Mouse (Mus musculus) hindbrain, embryonic 12.5 days (tissue): ENCODE data around the gene Alg1. TPM values are rescaled to one million over a fixed set of nuclear protein-coding genes. Genes with fewer than 3 reads are reported as not detected.

Experiments used
- ATAC-seq: fragments of 200-750 bp; cut with Nextera tagmentation; 2 replicates; pipeline ENCODE4 v1.8.0; 2017; ENCODE audit warnings: moderate TSS enrichment; ENCODE audit not compliant: low FRiP score
- H3K27ac ChIP-seq: fragments of 300-500 bp; sonication (generic); 2 replicates; pipeline ENCODE4 v1.5.1; 2016; ENCODE audit warnings: mild to moderate bottlenecking
- H3K27me3 ChIP-seq: fragments of 300-500 bp; sonication (generic); 2 replicates; pipeline ENCODE4 v1.6.1; 2016; ENCODE audit warnings: mild to moderate bottlenecking
- H3K36me3 ChIP-seq: fragments of 300-500 bp; sonication (generic); 2 replicates; pipeline ENCODE4 v1.6.1; 2016; ENCODE audit warnings: mild to moderate bottlenecking
- H3K4me1 ChIP-seq: fragments of 300-500 bp; sonication (generic); 2 replicates; pipeline ENCODE4 v1.6.1; 2016
- H3K4me2 ChIP-seq: fragments of 300-500 bp; sonication (generic); replicated peaks from 2 replicates; pipeline ENCODE4 v1.6.1; 2016; ENCODE audit warnings: mild to moderate bottlenecking
- H3K4me3 ChIP-seq: fragments of 300-500 bp; sonication (generic); 2 replicates; pipeline ENCODE4 v1.5.1; 2016; ENCODE audit warnings: mild to moderate bottlenecking
- H3K9ac ChIP-seq: fragments of 300-500 bp; sonication (generic); 2 replicates; pipeline ENCODE4 v1.6.1; 2016; ENCODE audit warnings: mild to moderate bottlenecking, moderate library complexity
- H3K9me3 ChIP-seq: fragments of 300-500 bp; sonication (generic); replicated peaks from 2 replicates; pipeline ENCODE4 v1.6.1; 2016; ENCODE audit warnings: mild to moderate bottlenecking
- WGBS: fragments of 180-500 bp; shearing (Covaris S2); methylation state at CpG from one replicate; pipeline ENCODE4 v1.1.7; 2016; 5-methylcytosine and 5-hydroxymethylcytosine counted together
- polyA plus RNA-seq: library from polyadenylated mRNA; unstranded; fragments of >200 nt; fragmentation: Nextera tagmentation; extraction: Ambion mirVana; gene quantifications from 2 replicates; pipeline ENCODE4 v1.2.1, GENCODE M21; 2016

Alg1 gene
- polyA plus RNA-seq, 1 experiment from 2014 or later: 32.7 TPM

DNA sequence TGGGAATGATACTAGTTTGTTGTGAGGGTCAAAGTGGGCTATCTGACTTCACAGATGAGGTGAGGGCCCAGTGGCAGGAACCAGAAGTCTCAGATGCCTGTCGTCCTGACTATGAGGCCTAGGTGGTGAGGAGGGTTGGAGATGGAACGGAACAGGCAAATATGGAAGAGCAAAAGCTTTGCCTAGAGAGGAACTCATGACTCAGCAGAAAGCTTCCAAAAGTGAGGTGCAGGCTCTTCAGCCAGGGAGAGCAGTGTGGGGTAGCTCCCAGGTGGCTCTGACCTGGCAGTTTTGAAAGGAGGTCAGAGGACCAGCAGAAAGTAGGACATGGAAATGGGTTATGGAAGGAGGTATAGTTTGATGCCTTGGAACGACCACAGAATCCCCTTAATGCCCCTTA lies 17.5 kb downstream of the Alg1 start:
- Histone ChIP-seq H3K4me3 (no peak overlapping the region), H3K27me3 (no peaks in the 10 kb centered on the region), H3K4me2 (no peak overlapping the region), H3K9me3 (no peaks in the 10 kb centered on the region), H3K9ac (no peak overlapping the region), H3K36me3 (peaks cover 34% of the 10 kb centered on the region), H3K4me1 (peaks cover 8% of the 10 kb centered on the region), H3K27ac (no peak overlapping the region)
- 94% methylated on average over 3 of the region's 3 CpGs for whole genome bisulfite sequencing
- no peak for ATAC-seq

DNA sequence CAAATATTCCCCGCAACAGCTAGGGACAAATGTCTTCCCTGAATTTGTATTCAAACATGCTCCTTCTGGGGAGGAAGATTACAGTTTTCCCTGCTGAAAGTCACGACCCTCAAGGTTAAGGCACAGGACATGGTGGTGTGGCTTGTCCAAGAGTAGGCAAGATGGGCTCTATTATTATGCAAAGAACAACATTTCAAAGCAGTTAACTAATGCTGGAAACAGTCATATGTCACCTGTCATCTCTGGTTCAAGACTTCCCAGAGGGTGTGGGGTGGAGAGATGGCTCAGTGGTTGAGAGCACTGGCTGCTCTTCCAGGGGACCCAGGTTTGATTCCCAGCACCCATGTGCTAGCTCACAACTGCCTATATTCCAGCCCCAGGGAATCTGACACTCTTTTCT lies 18.8 kb downstream of the Alg1 start:
- Histone ChIP-seq H3K4me2 (no peak overlapping the region), H3K9ac (no peak overlapping the region), H3K36me3 (peaks cover 25% of the 10 kb centered on the region), H3K27me3 (no peaks in the 10 kb centered on the region), H3K4me3 (no peak overlapping the region), H3K9me3 (no peaks in the 10 kb centered on the region), H3K27ac (no peak overlapping the region), H3K4me1 (peaks cover 8% of the 10 kb centered on the region)
- ATAC-seq: no peak
- 88% methylated on average over 2 of the region's 2 CpGs for WGBS

GRCm38 (mm10) chr16:5254346-5255025 lies 21.1 kb downstream of the Alg1 start:
- Histone ChIP-seq H3K4me1 (peaks cover 8% of the 10 kb centered on the region), H3K4me3 (peak overlapping the region; percentile 53), H3K27ac (no peak overlapping the region), H3K36me3 (peaks cover 3% of the 10 kb centered on the region), H3K9me3 (no peaks in the 10 kb centered on the region), H3K9ac (0 out of 2 replicates have a peak overlapping the region, but pooled peaks have one; percentile 23), H3K4me2 (peak overlapping the region; percentile 74), H3K27me3 (no peaks in the 10 kb centered on the region)
- peak; percentile 21 for ATAC-seq
- 4% methylated on average over 15 of the region's 15 CpGs for WGBS

- peak; percentile 26 for ATAC-seq
- Histone ChIP-seq H3K9me3 (no peaks in the 10 kb centered on the region), H3K4me1 (peaks cover 8% of the 10 kb centered on the region), H3K4me2 (peak overlapping the region; percentile 74), H3K27me3 (no peaks in the 10 kb centered on the region), H3K27ac (peak overlapping the region; percentile 58), H3K4me3 (peak overlapping the region; percentile 53), H3K36me3 (no peaks in the 10 kb centered on the region), H3K9ac (peak overlapping the region; percentile 60)
- 2% methylated on average over 27 of the region's 27 CpGs for WGBS
Observed at GRCm38 (mm10) chr16:5255081-5255740, 21.8 kb downstream of the Alg1 start.

DNA sequence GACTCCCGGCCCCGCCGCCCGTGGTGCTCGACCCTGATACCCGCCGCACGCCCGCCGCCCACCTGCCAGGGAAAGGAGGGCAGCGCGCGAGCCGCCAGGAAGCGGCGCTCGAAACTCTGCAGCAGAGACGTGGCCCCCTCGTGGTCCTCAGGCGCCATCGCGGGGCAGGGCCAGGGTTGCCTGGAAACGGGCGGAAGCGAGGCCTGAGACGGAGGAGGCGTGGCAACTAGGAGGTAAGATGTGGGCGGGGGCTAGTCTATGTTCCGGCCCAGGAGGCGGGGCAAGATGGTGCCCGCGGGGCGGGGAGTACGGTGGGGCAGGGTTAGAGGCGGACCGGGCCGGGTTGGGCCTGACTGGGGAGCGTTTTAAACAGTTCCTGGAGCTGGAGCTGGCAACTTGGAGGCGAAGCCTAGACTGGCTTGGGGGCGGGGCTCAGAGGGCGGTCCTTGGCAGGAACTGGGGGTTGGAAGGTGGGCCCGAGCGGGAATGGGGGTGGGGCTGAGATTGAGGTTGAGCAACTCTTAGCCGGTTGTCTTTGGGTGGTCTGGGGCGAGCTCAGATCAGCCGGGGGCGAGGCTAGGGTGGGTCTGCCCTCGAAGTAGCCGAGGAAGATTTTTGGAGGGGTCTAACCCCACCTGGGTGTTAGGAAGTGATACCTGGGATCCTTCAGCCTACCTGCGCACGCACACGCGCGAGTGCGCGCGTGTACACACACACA lies 22.5 kb downstream of the Alg1 start, which contains the start of gene Eef2kmt:
TSS of gene Eef2kmt (minus strand) at position 205 of the 718 bp plus-strand sequence.
- peak within 1 kb of the TSS; percentile 53 for H3K4me3 ChIP-seq
- WGBS: 2% methylated on average over 56 of the region's 57 CpGs
- no peaks in the 10 kb centered on the region for H3K9me3 ChIP-seq
- H3K27me3 ChIP-seq: no peaks in the 10 kb centered on the region
- no peaks in the 10 kb centered on the region for H3K36me3 ChIP-seq
- ATAC-seq: peak; percentile 96
- peak within 1 kb of the TSS; percentile 74 for H3K4me2 ChIP-seq
- peak within 1 kb of the TSS; percentile 58 for H3K27ac ChIP-seq
- peaks cover 8% of the 10 kb centered on the region for H3K4me1 ChIP-seq
- H3K9ac ChIP-seq: peak within 1 kb of the TSS; percentile 60

DNA sequence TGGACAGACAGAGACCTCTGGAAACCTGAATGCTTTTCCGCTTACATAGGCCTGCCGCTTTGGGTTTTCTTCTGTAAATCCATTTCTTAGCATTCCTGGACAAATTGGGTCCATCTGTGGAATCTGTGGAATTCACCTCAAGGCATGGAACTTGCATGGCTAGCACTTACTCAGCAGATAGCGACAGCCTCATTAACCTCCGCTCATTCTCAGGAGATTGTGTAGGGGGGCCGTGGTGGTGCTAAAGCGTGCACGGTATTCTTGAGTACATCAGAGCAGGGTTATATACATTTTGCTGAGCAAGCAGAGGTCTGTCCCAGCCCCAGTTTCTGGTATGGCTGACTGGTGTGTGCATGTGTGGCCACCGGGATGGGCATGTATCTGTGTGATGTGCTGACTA lies 29.7 kb downstream of the Alg1 start:
- H3K27me3 ChIP-seq: no peaks in the 10 kb centered on the region
- no peak for ATAC-seq
- 0 out of 2 replicates have a peak, but pooled peaks cover 2% of the 10 kb centered on the region for H3K4me1 ChIP-seq
- no peak overlapping the region for H3K9ac ChIP-seq
- no peak overlapping the region for H3K4me2 ChIP-seq
- H3K36me3 ChIP-seq: no peaks in the 10 kb centered on the region
- H3K27ac ChIP-seq: no peak overlapping the region
- H3K4me3 ChIP-seq: no peak overlapping the region
- 64% methylated on average over 8 of the region's 8 CpGs for WGBS
- 0 out of 2 replicates have a peak, but pooled peaks cover 2% of the 10 kb centered on the region for H3K9me3 ChIP-seq

DNA sequence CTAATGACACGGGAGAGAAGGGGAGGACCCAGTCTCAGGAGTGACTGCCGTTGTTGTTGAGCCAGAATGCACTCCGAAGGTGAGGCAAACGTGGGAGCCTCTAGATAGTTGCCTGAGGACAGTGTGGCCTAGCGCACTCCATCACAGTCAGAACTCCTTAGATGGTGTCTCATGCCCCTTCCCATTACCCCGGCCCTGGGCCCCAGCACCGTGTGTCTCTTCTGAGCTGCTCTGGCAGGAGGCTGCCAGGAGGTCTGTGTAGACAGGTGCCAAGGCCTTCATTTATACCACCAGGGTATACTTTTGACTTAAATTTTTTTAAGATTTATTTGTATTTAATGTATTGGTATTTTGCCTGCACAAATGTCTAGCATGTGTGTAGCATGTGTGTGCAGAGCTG lies 30.5 kb downstream of the Alg1 start:
- H3K36me3 ChIP-seq: no peaks in the 10 kb centered on the region
- no peak overlapping the region for H3K4me2 ChIP-seq
- WGBS: 84% methylated on average over 7 of the region's 7 CpGs
- no peak overlapping the region for H3K9ac ChIP-seq
- no peak overlapping the region for H3K27ac ChIP-seq
- H3K4me3 ChIP-seq: no peak overlapping the region
- H3K9me3 ChIP-seq: 0 out of 2 replicates have a peak, but pooled peaks cover 2% of the 10 kb centered on the region
- H3K4me1 ChIP-seq: 0 out of 2 replicates have a peak, but pooled peaks cover 2% of the 10 kb centered on the region
- ATAC-seq: no peak
- no peaks in the 10 kb centered on the region for H3K27me3 ChIP-seq

GRCm38 (mm10) chr16:5271411-5272035 lies 38.1 kb downstream of the Alg1 start:
- 79% methylated on average over 4 of the region's 4 CpGs for WGBS
- no peak for ATAC-seq
- H3K4me3 ChIP-seq: no peak overlapping the region
- H3K4me2 ChIP-seq: no peak overlapping the region
- no peaks in the 10 kb centered on the region for H3K9me3 ChIP-seq
- no peak overlapping the region for H3K9ac ChIP-seq
- no peaks in the 10 kb centered on the region for H3K27me3 ChIP-seq
- no peak overlapping the region for H3K27ac ChIP-seq
- no peaks in the 10 kb centered on the region for H3K36me3 ChIP-seq
- H3K4me1 ChIP-seq: no peaks in the 10 kb centered on the region

DNA sequence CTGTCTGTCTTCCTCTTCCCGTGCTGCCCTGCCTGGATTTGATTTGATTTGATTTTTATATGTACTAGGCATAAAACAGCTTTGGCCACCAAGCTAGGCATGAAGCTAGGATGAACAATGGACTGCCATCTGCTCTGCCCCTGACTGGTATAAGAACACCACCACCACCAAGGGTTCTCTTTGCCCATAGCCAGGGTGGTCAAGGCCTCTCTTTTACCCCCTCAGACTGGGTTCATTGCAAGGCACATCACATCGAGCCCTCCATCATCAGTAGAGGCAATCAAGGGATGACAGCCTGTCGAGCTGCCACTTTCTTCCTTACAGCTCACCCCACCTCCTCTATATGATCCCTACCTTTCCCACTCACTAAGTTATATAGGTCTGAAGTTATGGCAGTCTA lies 39.0 kb downstream of the Alg1 start:
- Histone ChIP-seq H3K4me1 (no peaks in the 10 kb centered on the region), H3K4me3 (no peak overlapping the region), H3K27me3 (no peaks in the 10 kb centered on the region), H3K9me3 (no peaks in the 10 kb centered on the region), H3K9ac (no peak overlapping the region), H3K36me3 (no peaks in the 10 kb centered on the region), H3K4me2 (no peak overlapping the region), H3K27ac (no peak overlapping the region)
- no peak for ATAC-seq
- 80% methylated on average over 3 of the region's 3 CpGs for WGBS

DNA sequence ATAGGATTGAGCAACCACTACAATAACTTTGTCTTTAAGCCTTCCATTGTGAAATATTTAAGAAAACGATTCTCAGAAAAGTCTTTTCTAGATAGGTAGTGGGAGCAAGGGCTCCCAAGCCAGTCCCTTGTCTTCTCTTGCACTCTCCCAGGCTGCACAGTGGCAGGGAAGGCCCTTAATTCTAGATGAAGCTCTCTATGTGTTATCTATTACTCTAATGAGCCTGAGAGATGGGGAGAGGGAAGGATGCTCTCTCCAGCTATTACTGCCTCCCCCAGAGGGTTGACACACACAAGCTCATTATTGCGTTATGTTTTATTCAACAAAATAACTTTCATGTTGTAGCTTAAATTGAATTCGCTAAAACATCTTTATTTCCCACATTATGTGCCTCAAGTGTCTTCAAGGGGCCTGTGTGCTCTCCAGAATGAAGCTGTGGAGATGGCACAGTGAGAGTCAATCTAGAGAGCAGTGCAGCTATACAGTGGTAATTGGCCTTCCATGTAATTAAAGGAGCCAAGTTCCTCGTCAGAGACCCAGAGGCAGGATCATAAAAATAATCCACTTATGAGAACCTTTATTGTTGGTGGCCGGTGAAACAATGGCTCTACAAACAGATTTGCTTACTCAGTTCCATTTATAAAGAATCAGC lies 46.3 kb downstream of the Alg1 start:
- H3K27ac ChIP-seq: no peak overlapping the region
- ATAC-seq: no peak
- H3K27me3 ChIP-seq: no peaks in the 10 kb centered on the region
- H3K36me3 ChIP-seq: no peaks in the 10 kb centered on the region
- no peak overlapping the region for H3K4me2 ChIP-seq
- no peaks in the 10 kb centered on the region for H3K9me3 ChIP-seq
- no peaks in the 10 kb centered on the region for H3K4me1 ChIP-seq
- H3K9ac ChIP-seq: no peak overlapping the region
- H3K4me3 ChIP-seq: no peak overlapping the region
- 81% methylated on average over 5 of the region's 5 CpGs for WGBS

- Histone ChIP-seq H3K27ac (no peak overlapping the region), H3K4me3 (no peak overlapping the region), H3K27me3 (no peaks in the 10 kb centered on the region), H3K36me3 (no peaks in the 10 kb centered on the region), H3K4me2 (no peak overlapping the region), H3K9ac (no peak overlapping the region), H3K9me3 (no peaks in the 10 kb centered on the region), H3K4me1 (no peaks in the 10 kb centered on the region)
- no peak for ATAC-seq
- 89% methylated on average over 9 of the region's 9 CpGs for WGBS
Observed at GRCm38 (mm10) chr16:5282686-5283085, 49.3 kb downstream of the Alg1 start.

DNA sequence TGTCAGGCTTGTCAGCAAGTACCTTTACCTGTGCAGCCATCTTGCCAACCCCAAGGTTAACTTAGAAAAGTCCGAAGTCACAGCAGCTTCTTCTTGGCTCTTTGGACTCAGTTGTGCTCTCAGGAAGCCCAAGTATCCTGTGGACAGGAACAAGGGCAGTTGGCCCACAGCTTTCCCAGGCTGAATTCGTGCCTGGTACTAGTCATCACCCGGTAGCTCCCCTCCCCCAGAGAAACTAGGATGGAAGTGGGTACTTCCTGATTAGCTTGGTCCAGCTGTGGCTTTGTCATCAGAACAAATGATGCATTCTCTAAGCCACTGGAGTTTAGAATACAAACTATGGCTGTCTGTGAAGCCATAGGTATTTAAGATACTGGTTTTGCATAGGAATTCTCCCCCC lies 52.0 kb downstream of the Alg1 start:
- H3K27ac ChIP-seq: no peak overlapping the region
- WGBS: 51% methylated on average over 3 of the region's 3 CpGs
- H3K4me3 ChIP-seq: no peak overlapping the region
- no peaks in the 10 kb centered on the region for H3K4me1 ChIP-seq
- no peak overlapping the region for H3K9ac ChIP-seq
- no peaks in the 10 kb centered on the region for H3K9me3 ChIP-seq
- no peak overlapping the region for H3K4me2 ChIP-seq
- no peak for ATAC-seq
- no peaks in the 10 kb centered on the region for H3K36me3 ChIP-seq
- H3K27me3 ChIP-seq: no peaks in the 10 kb centered on the region
